Mouse (Mus musculus) E14TG2a.4 (cell line): ENCODE measurements around the gene Doc2g.
"Not testable (repeated sequence)": the region's sequence is repeated elsewhere in the genome, so short reads cannot be mapped to it uniquely, and the experiment has no call there.

ENCODE experiments used
- H3K27me3 ChIP-seq: 2 replicates; pipeline ENCODE4 v1.6.1; 2014; ENCODE audit warnings: low read length, control low read depth; ENCODE audit not compliant: insufficient read depth
- H3K36me3 ChIP-seq: 2 replicates; pipeline ENCODE4 v1.6.1; 2014; ENCODE audit warnings: low read length, control low read depth; ENCODE audit not compliant: insufficient read depth
- H3K4me1 ChIP-seq: replicated peaks from 2 replicates; pipeline ENCODE4 v1.6.1; 2014; ENCODE audit warnings: low read depth, low read length, control low read depth
- H3K4me3 ChIP-seq: replicated peaks from 2 replicates; pipeline ENCODE4 v1.5.1; 2014; ENCODE audit warnings: mild to moderate bottlenecking, low read length
- H3K9me3 ChIP-seq: 2 replicates; pipeline ENCODE4 v1.6.1; 2014; ENCODE audit warnings: low read length, control low read depth
- CTCF ChIP-seq: conservative IDR thresholded peaks from 2 replicates; pipeline ENCODE4 v1.5.1; 2014; ENCODE audit warnings: low read length
- NANOG ChIP-seq: IDR thresholded peaks from 2 replicates; pipeline ENCODE4 v1.6.1; 2014; ENCODE audit warnings: borderline replicate concordance, low read length, mixed read lengths
- POU5F1 ChIP-seq: IDR thresholded peaks from 2 replicates; pipeline ENCODE4 v1.6.1; 2014; ENCODE audit warnings: low read length, borderline replicate concordance

Gene Doc2g

GRCm38 (mm10) chr19:4037788-4038232, 34.7 kb downstream of the Doc2g start, which contains the start of gene Gstp1:
TSS of gene Gstp1 (minus strand) at chr19:4037985.
- Histone ChIP-seq H3K4me1 (peaks cover 49% of the 10 kb centered on the region), H3K27me3 (no peaks in the 10 kb centered on the region), H3K9me3 (no peaks in the 10 kb centered on the region), H3K36me3 (peaks cover 26% of the 10 kb centered on the region), H3K4me3 (peak within 1 kb of the TSS; percentile 79)
- TF ChIP-seq CTCF (no peak), NANOG (no peak), POU5F1 (no peak)

- not testable (repeated sequence) for H3K27me3 ChIP-seq
- H3K4me3 ChIP-seq, result peak overlapping the region; percentile 39; the same call in 1 of the 2 replicates
- H3K36me3 ChIP-seq, result peaks cover 19% of the 10 kb centered on the region
- peaks cover 61% of the 10 kb centered on the region for H3K4me1 ChIP-seq
- H3K9me3 ChIP-seq, result peaks cover 12% of the 10 kb centered on the region
Measured at GRCm38 (mm10) chr19:4040941-4041340, 37.8 kb downstream of the Doc2g start.

DNA sequence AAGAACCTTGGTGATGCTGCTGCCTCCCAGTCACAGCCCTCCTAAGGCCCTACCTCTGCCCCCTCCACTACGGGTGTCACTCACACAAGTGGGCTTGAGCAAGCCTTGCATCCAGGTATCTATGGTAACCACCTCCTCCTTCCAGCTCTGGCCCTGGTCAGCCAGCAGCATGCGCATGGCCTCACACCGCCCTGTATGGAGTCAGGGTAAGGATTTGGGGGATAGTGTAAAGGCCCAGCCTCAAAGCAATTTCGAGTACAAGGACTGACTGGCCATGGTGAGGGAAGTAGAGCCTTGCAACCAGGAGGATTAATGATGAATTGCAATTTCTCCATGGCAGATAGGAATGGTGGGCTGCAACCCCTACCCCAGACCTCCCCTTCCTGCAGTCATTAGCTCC, 38.4 kb downstream of the Doc2g start:
- H3K27me3 ChIP-seq, result not testable (repeated sequence)
- peaks cover 61% of the 10 kb centered on the region for H3K4me1 ChIP-seq
- H3K36me3 ChIP-seq, result peaks cover 14% of the 10 kb centered on the region
- peak overlapping the region; percentile 82 for H3K4me3 ChIP-seq
- H3K9me3 ChIP-seq, result peaks cover 12% of the 10 kb centered on the region

- no peak for TF ChIP-seq NANOG
- TF ChIP-seq POU5F1, result no peak
- TF ChIP-seq CTCF, result no peak
- Histone ChIP-seq H3K27me3 (no peaks in the 10 kb centered on the region), H3K36me3 (peaks cover 12% of the 10 kb centered on the region), H3K4me1 (peaks cover 63% of the 10 kb centered on the region), H3K9me3 (peaks cover 12% of the 10 kb centered on the region), H3K4me3 (peak overlapping the region; percentile 82)
Measured at GRCm38 (mm10) chr19:4042124-4042523, 39.0 kb downstream of the Doc2g start.

- Histone ChIP-seq H3K9me3 (peaks cover 12% of the 10 kb centered on the region), H3K36me3 (peaks cover 12% of the 10 kb centered on the region), H3K4me3 (0 out of 2 replicates have a peak overlapping the region, but pooled peaks have one; percentile 3), H3K4me1 (peaks cover 64% of the 10 kb centered on the region)
- not testable (repeated sequence) for H3K27me3 ChIP-seq
Measured at GRCm38 (mm10) chr19:4044109-4044508, 41.0 kb downstream of the Doc2g start.

GRCm38 (mm10) chr19:4045966-4046865, 43.1 kb downstream of the Doc2g start, which contains the start of gene Gstp2:
TSS of gene Gstp2 (minus strand) at chr19:4046023.
- Histone ChIP-seq H3K4me3 (peak within 1 kb of the TSS; percentile 70), H3K36me3 (no peaks in the 10 kb centered on the region), H3K9me3 (peaks cover 15% of the 10 kb centered on the region), H3K4me1 (peaks cover 60% of the 10 kb centered on the region), H3K27me3 (no peaks in the 10 kb centered on the region)
- TF ChIP-seq CTCF, result no peak
- TF ChIP-seq NANOG, result no peak
- no peak for TF ChIP-seq POU5F1

DNA sequence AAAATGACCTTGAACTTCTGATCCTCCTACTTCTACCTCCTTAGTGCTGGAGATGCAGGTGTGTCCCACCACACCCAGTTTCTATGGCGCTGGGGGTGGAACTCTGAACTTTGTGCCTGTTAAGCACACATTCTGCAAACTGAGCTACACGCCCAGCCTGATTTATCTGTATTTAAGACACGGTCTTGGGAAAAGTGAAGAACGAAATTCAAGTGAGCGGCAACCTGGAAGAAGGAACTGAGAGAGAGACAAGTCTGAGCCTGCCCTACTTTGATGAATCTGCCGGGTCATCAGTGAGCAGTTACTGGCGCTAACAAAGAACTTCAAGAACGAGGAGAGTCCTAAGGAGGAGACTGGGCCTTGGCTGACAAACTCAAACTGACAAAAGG, 43.7 kb downstream of the Doc2g start:
- no peaks in the 10 kb centered on the region for H3K27me3 ChIP-seq
- H3K4me1 ChIP-seq, result peaks cover 56% of the 10 kb centered on the region
- peak overlapping the region; percentile 70 for H3K4me3 ChIP-seq
- TF ChIP-seq CTCF, result no peak
- TF ChIP-seq POU5F1, result no peak
- TF ChIP-seq NANOG, result no peak
- H3K9me3 ChIP-seq, result peaks cover 15% of the 10 kb centered on the region
- no peaks in the 10 kb centered on the region for H3K36me3 ChIP-seq

- H3K9me3 ChIP-seq, result peaks cover 15% of the 10 kb centered on the region
- no peaks in the 10 kb centered on the region for H3K36me3 ChIP-seq
- TF ChIP-seq NANOG (no peak), CTCF (peak; percentile 71), POU5F1 (no peak)
- H3K27me3 ChIP-seq, result no peaks in the 10 kb centered on the region
- H3K4me3 ChIP-seq, result peak overlapping the region; percentile 70
- H3K4me1 ChIP-seq, result peaks cover 55% of the 10 kb centered on the region
Measured at GRCm38 (mm10) chr19:4047859-4048258, 44.7 kb downstream of the Doc2g start.

GRCm38 (mm10) chr19:4049069-4049468, 46.0 kb downstream of the Doc2g start:
- peak; percentile 22 for TF ChIP-seq CTCF
- not testable (repeated sequence) for H3K27me3 ChIP-seq, H3K36me3 ChIP-seq, H3K4me3 ChIP-seq
- H3K9me3 ChIP-seq, result peaks cover 10% of the 10 kb centered on the region
- peaks cover 53% of the 10 kb centered on the region for H3K4me1 ChIP-seq
